Mouse (Mus musculus) C2C12 (cell line): ENCODE results near the gene Sf3b1.

ENCODE experiments used
- CTCF ChIP-seq: IDR thresholded peaks from one replicate; pipeline ENCODE4 v1.5.1; 2011; ENCODE audit not compliant: control insufficient read depth, insufficient read depth, insufficient read length
- MAX ChIP-seq: IDR thresholded peaks from one replicate; pipeline ENCODE4 v1.6.1; 2011; ENCODE audit warnings: mild to moderate bottlenecking, control low read depth
- USF1 ChIP-seq: IDR thresholded peaks from one replicate; pipeline ENCODE4 v1.6.1; 2011; ENCODE audit warnings: low read depth, mild to moderate bottlenecking, control low read depth, moderate library complexity

DNA sequence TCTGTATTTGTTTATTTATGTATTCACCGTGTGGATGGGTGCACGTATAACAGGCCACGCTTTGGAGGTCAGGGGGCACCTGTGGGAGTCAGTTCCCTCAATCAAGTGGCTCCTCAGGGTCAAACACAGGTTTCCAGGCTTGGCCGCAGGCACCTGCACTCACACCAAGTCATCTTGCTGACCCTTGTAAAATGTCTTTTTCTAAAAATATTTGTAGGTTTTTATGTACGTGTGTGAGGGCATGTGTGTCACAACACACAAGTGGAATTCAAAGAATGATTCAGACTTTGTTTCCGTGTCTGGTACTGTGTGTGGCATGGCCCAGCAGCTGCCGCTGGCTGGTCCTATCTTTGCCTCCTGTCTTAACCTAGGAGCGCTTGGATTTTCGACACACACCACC, 65.6 kb downstream of the Sf3b1 start:
- TF ChIP-seq CTCF: no peak
- TF ChIP-seq MAX: no peak
- no peak for TF ChIP-seq USF1
